Mouse (Mus musculus) G1E (cell line): ENCODE measurements around the gene Serinc5.

Experiments
- CTCF ChIP-seq: IDR thresholded peaks from 2 replicates; pipeline ENCODE4 v1.5.1; 2012; ENCODE audit warnings: low read depth, low read length, inconsistent platforms, mixed read lengths
- GATA1 ChIP-seq: IDR thresholded peaks from 2 replicates; pipeline ENCODE4 v1.6.1; 2012; ENCODE audit warnings: borderline replicate concordance, low read length, inconsistent platforms, mixed read lengths
- GATA2 ChIP-seq: IDR thresholded peaks from 2 replicates; pipeline ENCODE4 v1.6.1; 2012; ENCODE audit warnings: low read depth, low read length, inconsistent platforms, borderline replicate concordance
- POLR2AphosphoS5 ChIP-seq: IDR thresholded peaks from 2 replicates; pipeline ENCODE4 v1.6.1; 2012; ENCODE audit warnings: low read depth, low read length, inconsistent platforms; ENCODE audit not compliant: insufficient replicate concordance
- TAL1 ChIP-seq: conservative IDR thresholded peaks from 2 replicates; pipeline ENCODE4 v1.6.1; 2012; ENCODE audit warnings: low read depth, low read length, inconsistent platforms, mixed read lengths

- TF ChIP-seq CTCF (no peak), TAL1 (no peak), GATA2 (no peak), GATA1 (no peak), POLR2AphosphoS5 (no peak)
Observed at GRCm38 (mm10) chr13:92613094-92613493, 2.2 kb downstream of the Serinc5 start.
